Mouse (Mus musculus) right cerebral cortex, adult 18-20 months (tissue): ENCODE data around the gene Sfmbt1.

Experiments
- DNase-seq: peaks from one replicate; pipeline ENCODE4 v3.0.0; 2022; ENCODE audit warnings: mixed read lengths

Sfmbt1 gene

GRCm38 (mm10) chr14:30714799-30715617 is at the start of gene Sfmbt1:
Gene Sfmbt1 (plus strand): TSS chr14:30714849.
- no peak for DNase-seq

GRCm38 (mm10) chr14:30666061-30666460 is 48.6 kb upstream of the Sfmbt1 start:
- DNase-seq: no peak

- peak; percentile 16 for DNase-seq
Measured at GRCm38 (mm10) chr14:30666604-30667003, 48.0 kb upstream of the Sfmbt1 start.

- DNase-seq: no peak
Measured at GRCm38 (mm10) chr14:30670161-30670560, 44.5 kb upstream of the Sfmbt1 start.

- DNase-seq: peak; percentile 67
Measured at GRCm38 (mm10) chr14:30671095-30671985, 43.3 kb upstream of the Sfmbt1 start.

- peak; percentile 91 for DNase-seq
Measured at GRCm38 (mm10) chr14:30671986-30672312, 42.7 kb upstream of the Sfmbt1 start.

GRCm38 (mm10) chr14:30674947-30675346 is 39.7 kb upstream of the Sfmbt1 start:
- DNase-seq: no peak

- no peak for DNase-seq
Measured at GRCm38 (mm10) chr14:30682131-30682530, 32.5 kb upstream of the Sfmbt1 start.

GRCm38 (mm10) chr14:30690685-30691084 is 24.0 kb upstream of the Sfmbt1 start:
- no peak for DNase-seq

- DNase-seq: no peak
Measured at GRCm38 (mm10) chr14:30692439-30692838, 22.2 kb upstream of the Sfmbt1 start.

- no peak for DNase-seq
Measured at GRCm38 (mm10) chr14:30694786-30695185, 19.9 kb upstream of the Sfmbt1 start.

- DNase-seq: peak; percentile 73
Measured at GRCm38 (mm10) chr14:30695609-30696008, 19.0 kb upstream of the Sfmbt1 start.

- peak; percentile 21 for DNase-seq
Measured at GRCm38 (mm10) chr14:30697407-30698052, 17.1 kb upstream of the Sfmbt1 start.

- peak; percentile 20 for DNase-seq
Measured at GRCm38 (mm10) chr14:30699656-30700055, 15.0 kb upstream of the Sfmbt1 start.

GRCm38 (mm10) chr14:30702512-30702911 is 12.1 kb upstream of the Sfmbt1 start:
- DNase-seq: no peak

- no peak for DNase-seq
Measured at GRCm38 (mm10) chr14:30703079-30703478, 11.6 kb upstream of the Sfmbt1 start.

- DNase-seq: no peak
Measured at GRCm38 (mm10) chr14:30704098-30704855, 10.4 kb upstream of the Sfmbt1 start.

- DNase-seq: no peak
Measured at GRCm38 (mm10) chr14:30711892-30712291, 2.8 kb upstream of the Sfmbt1 start.

- DNase-seq: no peak
Measured at GRCm38 (mm10) chr14:30713769-30714168, 880 bp upstream of the Sfmbt1 start.

- DNase-seq: peak; percentile 84
Measured at GRCm38 (mm10) chr14:30715618-30716050, 985 bp downstream of the Sfmbt1 start.

GRCm38 (mm10) chr14:30716051-30716952 is 1.7 kb downstream of the Sfmbt1 start:
- peak; percentile 48 for DNase-seq

GRCm38 (mm10) chr14:30716953-30717285 is 2.3 kb downstream of the Sfmbt1 start:
- DNase-seq: no peak
